Mouse (Mus musculus) olfactory bulb, adult 2 months (tissue): ENCODE data around the gene Cdk5rap3. TPM values are rescaled to one million over a fixed set of nuclear protein-coding genes. Genes with fewer than 3 reads are reported as not detected.

Experiments used
- H3K27ac ChIP-seq: fragments of 200-500 bp; 2 replicates; pipeline ENCODE4 v1.5.1; 2012; ENCODE audit warnings: low read depth, low read length; ENCODE audit not compliant: insufficient read depth
- H3K4me1 ChIP-seq: fragments of 200-500 bp; 2 replicates; pipeline ENCODE4 v1.6.1; 2012; ENCODE audit warnings: low read length; ENCODE audit not compliant: control insufficient read depth, insufficient read depth
- H3K4me3 ChIP-seq: fragments of 200-500 bp; 2 replicates; pipeline ENCODE4 v1.5.1; 2012; ENCODE audit warnings: mild to moderate bottlenecking, low read depth, low read length, moderate library complexity; ENCODE audit not compliant: insufficient read depth
- CTCF ChIP-seq: fragments of 200-500 bp; IDR thresholded peaks from 2 replicates; pipeline ENCODE4 v1.5.1; 2012; ENCODE audit warnings: low read depth, mild to moderate bottlenecking, low read length, moderate library complexity; ENCODE audit not compliant: insufficient read depth
- POLR2A ChIP-seq: fragments of 200-500 bp; IDR thresholded peaks from 2 replicates; pipeline ENCODE4 v1.6.1; 2012; ENCODE audit warnings: mild to moderate bottlenecking, low read depth, low read length, moderate library complexity; ENCODE audit not compliant: insufficient read depth
- WGBS: fragments of 180-500 bp; shearing (Covaris S2); methylation state at CpG from one replicate; pipeline ENCODE4 v1.1.7; 2018; 5-methylcytosine and 5-hydroxymethylcytosine counted together
- polyA plus RNA-seq: library from polyadenylated mRNA; stranded (reverse); fragments of >200 nt; gene quantifications from 2 replicates; pipeline ENCODE4 v1.2.4, GENCODE M21; 2012; ENCODE audit warnings: low replicate concordance; ENCODE audit not compliant: missing spikeins, insufficient read depth, insufficient read length

The Cdk5rap3 gene
- polyA plus RNA-seq, 1 experiment: not detected

GRCm38 (mm10) chr11:96873601-96874140, 42.6 kb downstream of the Cdk5rap3 start:
- peak overlapping the region; percentile 67 for H3K27ac ChIP-seq
- WGBS: 52% methylated on average over 11 of the region's 11 CpGs
- TF ChIP-seq POLR2A (no peak), CTCF (no peak)
- H3K4me3 ChIP-seq: no peak overlapping the region
- peaks cover 36% of the 10 kb centered on the region for H3K4me1 ChIP-seq

- Histone ChIP-seq H3K4me1 (peaks cover 36% of the 10 kb centered on the region), H3K27ac (peak overlapping the region; percentile 67), H3K4me3 (no peak overlapping the region)
- no peak for TF ChIP-seq CTCF
- 15% methylated on average over 24 of the region's 24 CpGs for WGBS
Observed at GRCm38 (mm10) chr11:96872441-96873379, 43.6 kb downstream of the Cdk5rap3 start.

DNA sequence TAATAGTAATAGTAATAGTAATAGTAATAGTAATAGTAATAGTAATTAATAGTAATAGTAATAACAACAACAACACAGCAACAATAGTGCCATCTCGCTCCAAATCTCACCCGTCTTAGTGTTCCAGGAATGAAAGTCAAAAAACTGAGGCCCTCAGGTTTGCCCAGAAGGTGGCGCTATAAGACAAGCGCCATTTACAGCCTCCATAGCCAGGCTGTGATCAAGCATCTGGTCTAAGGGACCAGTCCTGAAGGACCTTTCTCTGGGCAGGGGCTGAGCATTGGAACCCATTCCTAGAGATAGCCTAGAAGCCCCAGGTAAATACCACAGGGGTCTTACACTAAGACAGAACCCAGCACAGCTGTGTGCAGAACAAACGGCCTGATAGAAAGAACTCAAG, 49.1 kb downstream of the Cdk5rap3 start:
- Histone ChIP-seq H3K4me1 (peaks cover 13% of the 10 kb centered on the region), H3K27ac (no peak overlapping the region), H3K4me3 (no peak overlapping the region)
- TF ChIP-seq CTCF (0 out of 2 replicates have a peak, but pooled peaks have one; percentile 38), POLR2A (no peak)
- 10% methylated on average over 5 of the region's 5 CpGs for WGBS

DNA sequence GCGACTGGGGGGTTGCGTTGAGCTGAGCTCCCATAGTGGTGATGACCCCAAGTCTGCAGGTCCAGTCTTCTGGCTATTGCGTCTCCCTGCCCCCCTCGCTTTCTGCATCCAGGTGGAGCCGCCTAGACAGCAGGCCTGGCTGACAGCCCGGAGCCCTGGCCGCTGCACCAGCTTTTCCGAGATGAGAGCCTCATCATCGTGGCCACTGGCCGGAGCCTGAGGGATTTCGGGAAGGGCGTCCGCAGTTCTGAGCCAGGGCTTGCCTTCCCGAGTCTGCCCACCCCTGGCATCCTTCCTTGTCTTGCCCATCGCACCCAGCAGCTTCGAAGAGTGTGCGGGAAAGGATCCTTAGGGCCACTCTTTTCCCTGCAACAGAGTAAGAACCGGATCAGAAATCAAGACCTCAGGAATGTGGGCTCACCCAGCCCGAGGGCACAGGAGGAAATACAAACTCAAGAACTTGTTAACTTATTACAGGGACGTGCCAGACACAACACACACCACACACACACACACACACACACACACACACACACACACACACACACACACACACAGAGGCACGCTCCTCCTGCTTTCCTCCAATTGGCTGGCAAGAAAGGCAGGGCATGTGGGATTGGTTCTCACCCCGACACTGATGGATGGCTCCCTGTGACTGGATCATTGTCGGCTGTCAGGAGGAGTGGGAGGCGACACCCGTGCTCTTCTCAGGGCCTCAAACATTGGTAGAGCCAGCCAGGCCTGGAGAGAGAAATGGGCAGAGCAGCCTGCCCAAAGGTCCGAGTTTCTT, 52.9 kb downstream of the Cdk5rap3 start:
- TF ChIP-seq POLR2A (no peak), CTCF (no peak)
- H3K4me1 ChIP-seq: peaks cover 20% of the 10 kb centered on the region
- WGBS: 31% methylated on average over 26 of the region's 26 CpGs
- H3K27ac ChIP-seq: no peak overlapping the region
- H3K4me3 ChIP-seq: no peak overlapping the region

- no peak overlapping the region for H3K4me3 ChIP-seq
- peaks cover 20% of the 10 kb centered on the region for H3K4me1 ChIP-seq
- TF ChIP-seq CTCF (no peak), POLR2A (no peak)
- 41% methylated on average over 12 of the region's 12 CpGs for WGBS
- no peak overlapping the region for H3K27ac ChIP-seq
Observed at GRCm38 (mm10) chr11:96862534-96862933, 53.8 kb downstream of the Cdk5rap3 start.

- under 1% methylated on average over 31 of the region's 31 CpGs for WGBS
- H3K4me1 ChIP-seq: peaks cover 20% of the 10 kb centered on the region
- peak overlapping the region; percentile 47 for H3K4me3 ChIP-seq
- no peak for TF ChIP-seq POLR2A
- TF ChIP-seq CTCF: peak; percentile 97
- no peak overlapping the region for H3K27ac ChIP-seq
Observed at GRCm38 (mm10) chr11:96861878-96862289, 54.4 kb downstream of the Cdk5rap3 start.

- TF ChIP-seq CTCF: no peak
- TF ChIP-seq POLR2A: no peak
- peak overlapping the region; percentile 47 for H3K4me3 ChIP-seq
- peaks cover 20% of the 10 kb centered on the region for H3K4me1 ChIP-seq
- WGBS: under 1% methylated on average over 20 of the region's 20 CpGs
- H3K27ac ChIP-seq: no peak overlapping the region
Observed at GRCm38 (mm10) chr11:96861446-96861845, 54.9 kb downstream of the Cdk5rap3 start.

GRCm38 (mm10) chr11:96860564-96860963, 55.7 kb downstream of the Cdk5rap3 start:
- H3K27ac ChIP-seq: no peak overlapping the region

GRCm38 (mm10) chr11:96859635-96860034, 56.7 kb downstream of the Cdk5rap3 start:
- TF ChIP-seq CTCF: no peak
- no peak for TF ChIP-seq POLR2A
- Histone ChIP-seq H3K4me1 (peaks cover 20% of the 10 kb centered on the region), H3K4me3 (no peak overlapping the region), H3K27ac (no peak overlapping the region)
- 96% methylated on average over 4 of the region's 4 CpGs for WGBS

More at GRCm38 (mm10) chr11:96860564-96860963, 55.7 kb downstream of the Cdk5rap3 start:
- 12% methylated on average over 8 of the region's 8 CpGs for WGBS
- H3K4me3 ChIP-seq: no peak overlapping the region
- peaks cover 20% of the 10 kb centered on the region for H3K4me1 ChIP-seq
- TF ChIP-seq POLR2A (no peak), CTCF (peak; percentile 75)
